Mouse (Mus musculus) small intestine, adult 2 months (tissue): ENCODE results near the gene Trhde.

ENCODE experiments used
- CTCF ChIP-seq: fragments of 200-500 bp; IDR thresholded peaks from 2 replicates; pipeline ENCODE4 v1.5.1; 2012; ENCODE audit warnings: low read depth, mild to moderate bottlenecking, control low read depth, inconsistent platforms, low read length, moderate library complexity, mixed read lengths; ENCODE audit not compliant: insufficient replicate concordance, insufficient read length; ENCODE audit errors: extremely low read depth
- POLR2A ChIP-seq: fragments of 200-500 bp; IDR thresholded peaks from 2 replicates; pipeline ENCODE4 v1.6.1; 2012; ENCODE audit warnings: low read depth, mild to moderate bottlenecking, control low read depth, inconsistent platforms, low read length, moderate library complexity

DNA sequence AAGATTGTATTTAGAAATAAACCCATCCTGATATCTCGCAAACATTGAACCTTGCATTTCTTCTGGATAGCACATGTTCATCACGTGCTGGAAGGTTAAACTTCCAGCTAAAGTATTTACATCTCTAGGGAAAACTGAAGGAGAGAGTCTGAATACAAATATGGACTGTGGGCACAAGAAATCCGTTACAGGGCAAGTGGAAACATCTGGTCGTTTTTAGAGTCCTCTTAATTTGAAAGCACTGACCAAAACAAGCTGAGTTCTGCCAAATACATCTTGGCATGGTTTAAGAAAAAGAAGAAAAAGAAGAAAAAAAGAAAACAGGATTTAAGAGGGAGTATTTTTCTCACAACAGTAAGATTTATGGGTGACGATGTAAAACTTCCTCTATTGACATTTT is 3.9 kb downstream of the Trhde start:
- TF ChIP-seq CTCF (no peak), POLR2A (no peak)
